Mouse (Mus musculus) large intestine, adult 2 months (tissue): Measurements from ENCODE around the gene Lipm. TPM values are rescaled to one million over a fixed set of nuclear protein-coding genes. Genes with fewer than 3 reads are reported as not detected.

Experiments used
- DNase-seq: peaks from one replicate; pipeline ENCODE4 v3.0.0-alpha.2; 2012; ENCODE audit warnings: low read depth, low spot score
- WGBS: fragments of 180-500 bp; shearing (Covaris S2); methylation state at CpG from one replicate; pipeline ENCODE4 v1.1.7; 2018; 5-methylcytosine and 5-hydroxymethylcytosine counted together
- polyA plus RNA-seq: library from polyadenylated mRNA; depleted of rRNA; stranded (reverse); fragments of >200 nt; gene quantifications from 2 replicates; pipeline ENCODE4 v1.2.3, GENCODE M21; 2012; rRNA removed

Gene Lipm
- polyA plus RNA-seq, 1 experiment = not detected

- DNase-seq = no peak
- WGBS = 66% methylated on average over 6 of the region's 6 CpGs
These were observed 52.8 kb downstream of the Lipm start for GRCm38 (mm10) chr19:34153263-34154144.

- DNase-seq = no peak
- 86% methylated on average over 5 of the region's 5 CpGs for WGBS
These were observed 62.0 kb downstream of the Lipm start for GRCm38 (mm10) chr19:34162693-34163092.

GRCm38 (mm10) chr19:34165891-34166290, 65.2 kb downstream of the Lipm start, which contains the start of gene Ankrd22:
TSS of gene Ankrd22 (minus strand) at chr19:34166053.
- DNase-seq = peak; percentile 77
- 30% methylated on average over 5 of the region's 5 CpGs for WGBS

- DNase-seq = no peak
- 60% methylated on average over 4 of the region's 4 CpGs for WGBS
These were observed 65.7 kb downstream of the Lipm start for GRCm38 (mm10) chr19:34166386-34166785.

- no peak for DNase-seq
- WGBS = 62% methylated on average over 7 of the region's 7 CpGs
These were observed 67.3 kb downstream of the Lipm start for GRCm38 (mm10) chr19:34167896-34168661.

- no peak for DNase-seq
These were observed 68.4 kb downstream of the Lipm start for GRCm38 (mm10) chr19:34169121-34169520.

- no peak for DNase-seq
- WGBS = 64% methylated on average over 3 of the region's 3 CpGs
These were observed 70.4 kb downstream of the Lipm start for GRCm38 (mm10) chr19:34171167-34171566.

Other genes starting within 250 kb of the Lipm start
- not detected in 2 replicates for gene Lipf, start 139.7 kb upstream of the Lipm start, polyA plus RNA-seq
- 0.07 and 0.15 TPM in 2 replicates for gene Lipk, start 92.6 kb upstream of the Lipm start, polyA plus RNA-seq
- gene Lipn, start 33.6 kb upstream of the Lipm start, polyA plus RNA-seq = not detected in 2 replicates
- 1.2 and 2.0 TPM in 2 replicates for gene Ankrd22, start 65.1 kb downstream of the Lipm start, polyA plus RNA-seq
- gene Stambpl1, start 91.3 kb downstream of the Lipm start, polyA plus RNA-seq = 14.0 and 17.4 TPM in 2 replicates
- 1,275 and 1,486 TPM in 2 replicates for gene Acta2, start 154.7 kb downstream of the Lipm start, polyA plus RNA-seq
- gene Fas, start 189.7 kb downstream of the Lipm start, polyA plus RNA-seq = 4.7 and 7.3 TPM in 2 replicates